Mouse (Mus musculus) intestine, embryonic 16.5 days (tissue): Measurements from ENCODE around the gene Fbn1. TPM values are rescaled to one million over a fixed set of nuclear protein-coding genes. Genes with fewer than 3 reads are reported as not detected.

Experiments
- ATAC-seq: fragments of 200-750 bp; cut with Nextera tagmentation; 2 replicates; pipeline ENCODE4 v1.8.0; 2017; ENCODE audit warnings: moderate TSS enrichment, moderate library complexity
- H3K27ac ChIP-seq: fragments of 300-500 bp; sonication (generic); 2 replicates; pipeline ENCODE4 v1.5.1; 2014; ENCODE audit warnings: mild to moderate bottlenecking, low read length
- H3K27me3 ChIP-seq: fragments of 300-500 bp; sonication (generic); replicated peaks from 2 replicates; pipeline ENCODE4 v1.6.1; 2014; ENCODE audit warnings: low read length, control low read depth, mixed read lengths; ENCODE audit not compliant: control insufficient read depth, insufficient read depth
- H3K36me3 ChIP-seq: fragments of 300-500 bp; sonication (generic); 2 replicates; pipeline ENCODE4 v1.6.1; 2014; ENCODE audit warnings: low read length, control low read depth; ENCODE audit not compliant: control insufficient read depth, insufficient read depth
- H3K4me1 ChIP-seq: fragments of 300-500 bp; sonication (generic); 2 replicates; pipeline ENCODE4 v1.6.1; 2014; ENCODE audit warnings: low read length, control low read depth, mixed read lengths; ENCODE audit not compliant: control insufficient read depth, insufficient read depth
- H3K4me2 ChIP-seq: fragments of 300-500 bp; sonication (generic); 2 replicates; pipeline ENCODE4 v1.6.1; 2014; ENCODE audit warnings: low read depth, low read length, control low read depth
- H3K4me3 ChIP-seq: fragments of 300-500 bp; sonication (generic); 2 replicates; pipeline ENCODE4 v1.5.1; 2014; ENCODE audit warnings: mild to moderate bottlenecking, low read length
- H3K9ac ChIP-seq: fragments of 300-500 bp; sonication (generic); 2 replicates; pipeline ENCODE4 v1.6.1; 2014; ENCODE audit warnings: low read depth, low read length
- H3K9me3 ChIP-seq: fragments of 300-500 bp; sonication (generic); 2 replicates; pipeline ENCODE4 v1.6.1; 2016; ENCODE audit warnings: low read length, control low read depth; ENCODE audit not compliant: control insufficient read depth
- WGBS: fragments of 180-500 bp; shearing (Covaris S2); extraction: QIAGEN DNeasy Blood & Tissue Kit; methylation state at CpG from one replicate; pipeline ENCODE4 v1.1.7; 2014; 5-methylcytosine and 5-hydroxymethylcytosine counted together
- polyA plus RNA-seq: library from polyadenylated mRNA; unstranded; fragments of >200 nt; fragmentation: Nextera tagmentation; extraction: Ambion mirVana; gene quantifications from 2 replicates; pipeline ENCODE4 v1.2.1, GENCODE M21; 2015

The Fbn1 gene
- polyA plus RNA-seq, 1 experiment from 2014 or later, result 12.6 TPM

- Histone ChIP-seq H3K9ac (no peak overlapping the region), H3K4me2 (no peak overlapping the region), H3K4me1 (no peaks in the 10 kb centered on the region), H3K9me3 (no peaks in the 10 kb centered on the region), H3K27ac (no peak overlapping the region), H3K36me3 (no peaks in the 10 kb centered on the region), H3K4me3 (no peak overlapping the region), H3K27me3 (no peaks in the 10 kb centered on the region)
- no peak for ATAC-seq
- WGBS, result 78% methylated on average over 2 of the region's 2 CpGs
Measured at GRCm38 (mm10) chr2:125525484-125525883, 17.7 kb upstream of the Fbn1 start.

- Histone ChIP-seq H3K9ac (no peak overlapping the region), H3K4me1 (no peaks in the 10 kb centered on the region), H3K27ac (no peak overlapping the region), H3K9me3 (no peaks in the 10 kb centered on the region), H3K27me3 (no peaks in the 10 kb centered on the region), H3K4me2 (no peak overlapping the region), H3K36me3 (no peaks in the 10 kb centered on the region), H3K4me3 (no peak overlapping the region)
- ATAC-seq, result peak; percentile 50
- 13% methylated on average over 4 of the region's 4 CpGs for WGBS
Measured at GRCm38 (mm10) chr2:125516594-125516993, 8.8 kb upstream of the Fbn1 start.

- ATAC-seq, result no peak
- Histone ChIP-seq H3K27me3 (no peaks in the 10 kb centered on the region), H3K9ac (no peak overlapping the region), H3K4me2 (no peak overlapping the region), H3K27ac (no peak overlapping the region), H3K4me3 (no peak overlapping the region), H3K36me3 (no peaks in the 10 kb centered on the region), H3K4me1 (no peaks in the 10 kb centered on the region), H3K9me3 (no peaks in the 10 kb centered on the region)
- WGBS, result 70% methylated on average over 12 of the region's 12 CpGs
Measured at GRCm38 (mm10) chr2:125515291-125516057, 7.7 kb upstream of the Fbn1 start.

- Histone ChIP-seq H3K4me1 (no peaks in the 10 kb centered on the region), H3K9me3 (no peaks in the 10 kb centered on the region), H3K36me3 (no peaks in the 10 kb centered on the region), H3K27ac (no peak overlapping the region), H3K9ac (no peak overlapping the region), H3K4me3 (no peak overlapping the region), H3K4me2 (no peak overlapping the region), H3K27me3 (no peaks in the 10 kb centered on the region)
- WGBS, result 40% methylated on average over 3 of the region's 3 CpGs
- ATAC-seq, result no peak
Measured at GRCm38 (mm10) chr2:125514391-125514790, 6.6 kb upstream of the Fbn1 start.

GRCm38 (mm10) chr2:125512544-125512943 is 4.8 kb upstream of the Fbn1 start:
- no peaks in the 10 kb centered on the region for H3K9me3 ChIP-seq
- 76% methylated on average over 4 of the region's 4 CpGs for WGBS
- ATAC-seq, result no peak

GRCm38 (mm10) chr2:125511898-125512297 is 4.1 kb upstream of the Fbn1 start:
- no peak overlapping the region for H3K27ac ChIP-seq
- no peak overlapping the region for H3K9ac ChIP-seq
- H3K4me3 ChIP-seq, result no peak overlapping the region
- no peaks in the 10 kb centered on the region for H3K27me3 ChIP-seq
- WGBS, result 79% methylated on average over 4 of the region's 4 CpGs
- no peak overlapping the region for H3K4me2 ChIP-seq
- no peaks in the 10 kb centered on the region for H3K4me1 ChIP-seq
- no peaks in the 10 kb centered on the region for H3K36me3 ChIP-seq
- H3K9me3 ChIP-seq, result no peaks in the 10 kb centered on the region
- ATAC-seq, result no peak

More at GRCm38 (mm10) chr2:125512544-125512943, 4.8 kb upstream of the Fbn1 start:
- Histone ChIP-seq H3K27me3 (no peaks in the 10 kb centered on the region), H3K9ac (no peak overlapping the region), H3K4me1 (no peaks in the 10 kb centered on the region), H3K4me2 (no peak overlapping the region), H3K4me3 (no peak overlapping the region), H3K36me3 (no peaks in the 10 kb centered on the region), H3K27ac (no peak overlapping the region)

- Histone ChIP-seq H3K9ac (no peak overlapping the region), H3K4me3 (no peak overlapping the region), H3K27me3 (peaks cover 5% of the 10 kb centered on the region), H3K4me1 (0 out of 2 replicates have a peak, but pooled peaks cover 2% of the 10 kb centered on the region), H3K27ac (no peak overlapping the region), H3K4me2 (no peak overlapping the region), H3K9me3 (no peaks in the 10 kb centered on the region), H3K36me3 (no peaks in the 10 kb centered on the region)
- WGBS, result 74% methylated on average over 2 of the region's 2 CpGs
- ATAC-seq, result no peak
Measured at GRCm38 (mm10) chr2:125510752-125511151, 3.0 kb upstream of the Fbn1 start.

GRCm38 (mm10) chr2:125508381-125508780 is 588 bp upstream of the Fbn1 start:
- no peak for ATAC-seq
- 0 out of 2 replicates have a peak, but pooled peaks cover 2% of the 10 kb centered on the region for H3K4me1 ChIP-seq

GRCm38 (mm10) chr2:125506316-125507054 is 1.3 kb downstream of the Fbn1 start:
- ATAC-seq, result peak; percentile 83
- Histone ChIP-seq H3K4me1 (0 out of 2 replicates have a peak, but pooled peaks cover 2% of the 10 kb centered on the region), H3K9ac (peak overlapping the region; percentile 82), H3K4me3 (peak overlapping the region; percentile 73), H3K4me2 (peak overlapping the region; percentile 73), H3K36me3 (no peaks in the 10 kb centered on the region), H3K27ac (peak overlapping the region; percentile 93), H3K9me3 (no peaks in the 10 kb centered on the region), H3K27me3 (peaks cover 14% of the 10 kb centered on the region)
- WGBS, result 2% methylated on average over 37 of the region's 37 CpGs

More at GRCm38 (mm10) chr2:125508381-125508780, 588 bp upstream of the Fbn1 start:
- WGBS, result 91% methylated on average over 5 of the region's 5 CpGs
- peaks cover 14% of the 10 kb centered on the region for H3K27me3 ChIP-seq
- no peaks in the 10 kb centered on the region for H3K36me3 ChIP-seq
- H3K9me3 ChIP-seq, result no peaks in the 10 kb centered on the region
- no peak overlapping the region for H3K27ac ChIP-seq
- H3K4me2 ChIP-seq, result no peak overlapping the region
- no peak overlapping the region for H3K9ac ChIP-seq
- no peak overlapping the region for H3K4me3 ChIP-seq
